Mouse (Mus musculus) stomach, embryonic 16.5 days (tissue): ENCODE measurements at regions not wholly inside any gene's neighbourhood (a gene's known extent, or its start where the extent isn't known, plus 50 kb on each side); places are given as distances from the start of the nearest gene placed in this dataset.

Experiments used
- ATAC-seq: fragments of 200-750 bp; cut with Nextera tagmentation; 2 replicates; pipeline ENCODE4 v1.8.0; 2017; ENCODE audit warnings: moderate number of reproducible peaks, moderate TSS enrichment; ENCODE audit not compliant: insufficient read depth, low FRiP score
- H3K27ac ChIP-seq: fragments of 300-500 bp; sonication (generic); 2 replicates; pipeline ENCODE4 v1.5.1; 2014; ENCODE audit warnings: low read length
- H3K27me3 ChIP-seq: fragments of 300-500 bp; sonication (generic); 2 replicates; pipeline ENCODE4 v1.6.1; 2014; ENCODE audit warnings: low read length, control low read depth, mixed read lengths; ENCODE audit not compliant: control insufficient read depth, insufficient read depth
- H3K36me3 ChIP-seq: fragments of 300-500 bp; sonication (generic); 2 replicates; pipeline ENCODE4 v1.6.1; 2014; ENCODE audit warnings: low read length; ENCODE audit not compliant: control insufficient read depth, insufficient read depth
- H3K4me1 ChIP-seq: fragments of 300-500 bp; sonication (generic); 2 replicates; pipeline ENCODE4 v1.6.1; 2014; ENCODE audit warnings: low read length, control low read depth, mixed read lengths; ENCODE audit not compliant: control insufficient read depth, insufficient read depth
- H3K4me2 ChIP-seq: fragments of 300-500 bp; sonication (generic); 2 replicates; pipeline ENCODE4 v1.6.1; 2014; ENCODE audit warnings: low read depth, low read length, mixed read lengths
- H3K4me3 ChIP-seq: fragments of 300-500 bp; sonication (generic); replicated peaks from 2 replicates; pipeline ENCODE4 v1.5.1; 2014; ENCODE audit warnings: mild to moderate bottlenecking, low read length
- H3K9ac ChIP-seq: fragments of 300-500 bp; sonication (generic); 2 replicates; pipeline ENCODE4 v1.6.1; 2014; ENCODE audit warnings: low read length
- H3K9me3 ChIP-seq: fragments of 300-500 bp; sonication (generic); replicated peaks from 2 replicates; pipeline ENCODE4 v1.6.1; 2016; ENCODE audit warnings: low read length, control low read depth; ENCODE audit not compliant: control insufficient read depth
- WGBS: fragments of 180-500 bp; shearing (Covaris S2); extraction: QIAGEN DNeasy Blood & Tissue Kit; methylation state at CpG from one replicate; pipeline ENCODE4 v1.1.7; 2014; 5-methylcytosine and 5-hydroxymethylcytosine counted together

- ATAC-seq, result no peak
- H3K4me2 ChIP-seq, result no peak overlapping the region
- 47% methylated on average over 3 of the region's 3 CpGs for WGBS
- no peak overlapping the region for H3K4me3 ChIP-seq
- H3K9ac ChIP-seq, result no peak overlapping the region
- no peaks in the 10 kb centered on the region for H3K4me1 ChIP-seq
- no peaks in the 10 kb centered on the region for H3K36me3 ChIP-seq
- no peaks in the 10 kb centered on the region for H3K9me3 ChIP-seq
- H3K27ac ChIP-seq, result no peak overlapping the region
- H3K27me3 ChIP-seq, result no peaks in the 10 kb centered on the region
These were observed 1353.0 kb upstream of the 1700008P02Rik start for GRCm38 (mm10) chr3:7973287-7973686.

DNA sequence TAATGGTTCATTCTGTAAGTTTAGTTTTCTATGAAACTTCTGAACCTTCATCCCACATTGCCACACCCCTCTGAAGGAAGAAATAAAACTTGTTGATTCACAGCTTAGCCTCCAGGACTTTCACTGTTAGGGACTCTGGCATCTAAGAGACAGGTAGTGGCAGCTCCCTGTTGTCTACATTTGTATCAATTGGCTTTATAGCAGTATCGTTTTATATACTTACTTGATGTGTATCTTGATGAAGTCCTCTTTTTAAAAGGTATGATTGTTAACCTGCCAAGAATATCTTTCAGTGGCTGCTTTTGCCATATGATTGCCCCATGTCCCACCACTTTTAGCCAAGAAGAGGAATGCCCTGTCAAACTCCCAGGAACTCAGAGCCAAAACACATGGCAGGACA is 1333.7 kb upstream of the 1700008P02Rik start:
- no peak overlapping the region for H3K4me2 ChIP-seq

DNA sequence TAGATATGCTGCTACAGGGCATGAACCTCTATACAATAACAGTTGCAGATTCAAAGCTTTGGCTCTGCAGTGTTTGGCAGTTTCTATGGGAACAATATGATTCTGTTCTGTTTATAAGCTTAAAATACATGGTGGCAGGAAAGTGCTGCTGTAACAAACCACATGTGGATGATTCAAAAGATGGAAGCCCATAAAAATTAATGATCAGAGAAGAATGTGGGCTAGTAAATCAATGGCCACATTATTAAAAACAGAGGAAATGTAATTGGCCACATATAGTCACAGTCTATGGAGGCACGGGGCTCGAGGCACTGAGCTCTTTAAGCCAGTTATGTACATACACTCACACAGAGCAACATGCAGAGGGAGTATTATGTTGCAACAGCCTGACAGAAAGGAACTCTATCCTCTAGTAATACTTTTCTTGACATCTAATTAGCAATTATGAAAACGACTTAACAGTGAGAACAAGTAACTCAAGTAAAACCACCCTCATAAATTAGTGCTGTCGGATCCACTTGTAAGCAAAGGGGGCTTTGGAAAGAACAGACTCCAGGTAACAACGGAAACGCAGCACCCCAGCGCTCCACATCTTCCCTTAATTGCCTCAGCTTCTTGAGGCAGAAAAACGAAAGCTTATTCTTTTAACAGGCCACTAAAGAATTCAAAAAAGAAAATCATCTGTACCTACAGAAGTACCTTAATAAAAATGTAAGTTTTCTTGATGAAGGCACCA is 1323.6 kb upstream of the 1700008P02Rik start:
- H3K4me2 ChIP-seq, result no peak overlapping the region
- no peaks in the 10 kb centered on the region for H3K27me3 ChIP-seq
- no peak overlapping the region for H3K9ac ChIP-seq
- H3K4me1 ChIP-seq, result no peaks in the 10 kb centered on the region
- no peak for ATAC-seq
- 56% methylated on average over 8 of the region's 8 CpGs for WGBS
- no peaks in the 10 kb centered on the region for H3K36me3 ChIP-seq
- no peak overlapping the region for H3K4me3 ChIP-seq
- H3K27ac ChIP-seq, result no peak overlapping the region
- no peaks in the 10 kb centered on the region for H3K9me3 ChIP-seq

More for the DNA sequence above, 1333.7 kb upstream of the 1700008P02Rik start:
- Histone ChIP-seq H3K27me3 (no peaks in the 10 kb centered on the region), H3K36me3 (no peaks in the 10 kb centered on the region), H3K9ac (no peak overlapping the region), H3K4me1 (no peaks in the 10 kb centered on the region), H3K9me3 (no peaks in the 10 kb centered on the region), H3K27ac (no peak overlapping the region), H3K4me3 (no peak overlapping the region)
- WGBS, result 69% methylated on average over 1 of the region's 1 CpGs
- ATAC-seq, result no peak
